Mouse (Mus musculus) megakaryocyte, adult 5-6 weeks (primary cell): ENCODE measurements around the gene Gon7. TPM values are rescaled to one million over a fixed set of nuclear protein-coding genes. Genes with fewer than 3 reads are reported as not detected.
A peak's percentile ranks its signal among the peaks of the same experiment; 100 is the strongest.

Source experiments
- ATAC-seq: 2 replicates; pipeline ENCODE4 v1.8.0; 2016; ENCODE audit warnings: mild to moderate bottlenecking, inconsistent platforms; ENCODE audit not compliant: poor library complexity, severe bottlenecking
- total RNA-seq, 2 experiments: library from RNA; stranded (forward) in 1 of 2; stranded (reverse) in 1 of 2; fragments of 153-499, 151-499 nt in 1 of 2; fragments of 221-1000, 200-1000 nt in 1 of 2; gene quantifications; 2 replicates each; pipeline versions ENCODE4 v1.2.3 to v1.2.4; 2015 to 2017

Gene Gon7
- total RNA-seq, 2 experiments from 2014 or later: 14.0 to 26.1 TPM

DNA sequence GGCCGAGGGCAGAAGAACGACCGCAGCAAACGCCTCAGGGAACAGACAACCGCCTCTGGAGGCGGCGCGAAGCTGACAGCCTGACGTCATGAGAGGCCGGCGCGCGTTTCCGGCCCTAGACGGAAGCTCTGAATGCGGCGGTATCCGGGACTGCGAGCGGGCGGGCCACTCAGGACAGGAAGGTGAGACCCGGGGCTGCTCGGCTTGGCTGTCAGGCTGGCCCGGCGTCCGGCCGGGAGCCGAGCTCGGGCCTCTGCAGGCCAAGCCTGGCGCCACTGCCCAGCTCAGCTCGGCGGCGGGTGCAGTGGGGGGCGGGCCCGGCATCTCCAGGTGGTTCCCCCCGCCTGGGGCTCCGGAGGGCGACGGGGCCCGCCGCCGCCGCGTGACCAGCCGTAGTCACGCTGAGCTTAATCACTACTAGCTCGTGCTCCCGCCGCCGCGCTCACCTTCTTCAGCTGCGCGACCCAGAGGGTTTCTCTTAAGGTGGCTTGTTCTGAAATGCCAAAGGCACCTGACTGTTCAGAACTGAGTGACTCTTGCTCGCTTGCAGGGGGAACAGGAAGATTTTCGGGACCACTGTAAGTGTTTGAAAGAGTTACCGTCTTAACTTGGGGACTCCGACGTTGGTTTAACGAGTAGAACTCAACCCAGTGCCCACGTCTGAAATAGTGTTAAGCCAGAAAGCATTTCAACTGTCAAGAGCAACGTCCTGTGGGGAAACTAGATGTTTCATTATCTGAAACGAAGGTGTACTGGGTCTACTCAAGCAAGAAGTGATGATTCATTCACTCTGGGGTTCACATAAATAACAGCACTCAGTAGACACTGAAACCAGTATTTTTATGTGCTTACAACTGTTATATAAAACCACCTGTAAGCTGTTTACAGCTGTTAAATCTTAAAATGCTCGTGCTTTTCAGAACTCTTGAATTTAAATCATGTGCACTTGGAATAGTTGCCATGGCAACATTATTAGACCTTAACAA, 13.7 kb downstream of the Gon7 start, which contains the start of the genes Moap1 and Tmem251:
Gene Moap1, minus strand, starts transcription at position 73 of the 986 bp plus-strand sequence.
Gene Tmem251, plus strand, starts transcription at position 174 of the 986 bp plus-strand sequence.
- ATAC-seq: peak; percentile 82

DNA sequence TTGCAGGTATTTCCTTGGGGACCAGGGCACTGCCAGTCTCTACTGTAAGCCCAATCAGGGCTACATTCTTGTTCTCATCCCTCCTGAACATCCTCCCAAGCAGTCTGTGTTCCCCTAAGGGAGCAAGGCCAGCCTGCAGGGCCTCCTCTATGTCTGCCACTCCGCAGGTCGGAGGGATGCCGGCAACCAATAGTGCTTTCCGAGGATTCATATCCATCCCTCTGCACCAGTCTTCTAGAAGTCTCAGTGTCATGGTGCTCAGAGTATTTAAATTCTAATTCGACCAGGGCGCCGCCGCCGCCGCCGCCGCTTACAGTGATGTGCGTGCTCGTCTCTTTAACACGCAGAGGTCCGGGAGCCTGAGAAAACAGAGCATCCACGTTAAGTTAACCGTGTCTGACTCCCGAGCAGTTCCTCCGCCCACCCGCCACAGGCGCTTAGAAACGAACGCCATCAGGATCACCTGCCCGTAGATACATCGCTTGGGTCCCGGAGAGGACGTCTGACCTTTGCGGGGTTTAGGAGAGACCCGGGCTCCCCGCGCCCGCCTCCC, 14.5 kb downstream of the Gon7 start:
- ATAC-seq: no peak

DNA sequence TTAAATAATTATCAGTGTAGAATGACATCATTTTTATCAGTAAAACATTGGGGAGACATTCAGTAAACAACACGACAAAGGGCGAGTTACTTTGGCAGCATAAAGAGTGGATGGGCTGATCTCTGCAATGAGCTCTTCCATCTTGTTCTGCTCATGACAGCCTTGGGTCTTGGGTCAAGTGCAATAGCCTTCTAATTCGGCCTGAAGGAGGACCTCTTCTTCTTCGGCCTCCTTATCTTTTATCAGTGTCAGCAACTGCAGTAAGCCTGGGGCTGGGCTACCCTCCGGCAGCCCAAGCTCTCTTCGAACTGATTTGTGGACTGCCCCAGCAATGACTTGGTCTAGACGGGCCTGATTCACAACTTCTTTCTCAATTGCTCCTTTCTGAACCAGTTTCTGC, 15.5 kb downstream of the Gon7 start:
- ATAC-seq: no peak

DNA sequence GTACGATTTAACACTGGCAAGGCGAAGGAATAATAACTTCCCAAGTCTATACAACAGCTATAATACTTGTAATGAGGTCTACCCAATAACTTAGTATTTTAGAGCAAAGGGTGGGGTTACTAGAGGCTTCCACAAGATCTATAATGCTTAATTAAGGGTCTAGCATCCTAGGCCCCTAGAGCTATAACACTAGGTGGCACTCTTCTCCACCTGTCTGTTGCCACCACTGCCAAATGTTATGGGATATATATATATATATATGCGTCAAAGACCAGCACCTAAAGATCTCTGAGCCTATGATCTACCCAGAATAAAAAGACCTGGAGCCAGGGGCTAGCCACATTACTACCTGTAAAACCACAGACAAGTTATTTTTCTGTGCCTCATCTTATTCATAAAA, 17.3 kb downstream of the Gon7 start:
- no peak for ATAC-seq

DNA sequence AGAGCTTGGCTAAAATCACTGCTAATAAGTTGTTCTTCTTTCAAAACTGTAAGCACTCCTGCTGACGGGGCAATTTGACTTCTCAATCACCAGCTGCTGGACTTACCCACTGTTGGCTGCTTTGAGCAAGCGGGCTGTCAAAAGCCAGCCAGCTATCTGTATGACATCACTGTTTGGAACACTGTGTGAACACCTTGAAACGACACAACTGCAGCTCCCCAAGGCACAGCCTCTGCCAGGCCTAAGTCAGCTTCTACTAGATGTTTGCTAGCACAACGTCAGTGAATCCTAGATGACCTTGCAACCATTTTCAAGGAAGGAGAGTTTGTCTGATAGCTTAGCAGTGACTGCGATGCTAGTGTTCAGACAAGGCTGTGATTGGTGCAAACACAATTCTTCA, 18.5 kb downstream of the Gon7 start:
- no peak for ATAC-seq

DNA sequence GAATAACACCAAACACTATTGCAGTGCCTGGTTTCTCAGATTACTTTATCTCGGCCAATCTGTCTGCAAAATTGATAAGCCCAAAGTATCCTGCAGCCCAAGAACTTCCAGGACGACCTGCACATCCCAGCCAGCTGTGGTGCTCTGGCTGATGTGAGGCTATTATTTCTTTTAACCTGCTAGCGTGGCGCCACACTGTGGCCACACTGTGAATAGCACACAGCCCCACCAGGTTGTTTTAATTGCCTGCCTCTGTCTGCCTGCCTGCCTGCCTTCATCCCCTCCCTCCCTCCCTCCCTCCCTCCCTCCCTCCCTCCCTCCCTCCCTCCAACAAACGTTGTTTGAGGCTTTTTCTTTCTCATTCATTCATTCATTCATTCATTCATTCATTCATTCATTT, 24.2 kb downstream of the Gon7 start:
- peak; percentile 81 for ATAC-seq

DNA sequence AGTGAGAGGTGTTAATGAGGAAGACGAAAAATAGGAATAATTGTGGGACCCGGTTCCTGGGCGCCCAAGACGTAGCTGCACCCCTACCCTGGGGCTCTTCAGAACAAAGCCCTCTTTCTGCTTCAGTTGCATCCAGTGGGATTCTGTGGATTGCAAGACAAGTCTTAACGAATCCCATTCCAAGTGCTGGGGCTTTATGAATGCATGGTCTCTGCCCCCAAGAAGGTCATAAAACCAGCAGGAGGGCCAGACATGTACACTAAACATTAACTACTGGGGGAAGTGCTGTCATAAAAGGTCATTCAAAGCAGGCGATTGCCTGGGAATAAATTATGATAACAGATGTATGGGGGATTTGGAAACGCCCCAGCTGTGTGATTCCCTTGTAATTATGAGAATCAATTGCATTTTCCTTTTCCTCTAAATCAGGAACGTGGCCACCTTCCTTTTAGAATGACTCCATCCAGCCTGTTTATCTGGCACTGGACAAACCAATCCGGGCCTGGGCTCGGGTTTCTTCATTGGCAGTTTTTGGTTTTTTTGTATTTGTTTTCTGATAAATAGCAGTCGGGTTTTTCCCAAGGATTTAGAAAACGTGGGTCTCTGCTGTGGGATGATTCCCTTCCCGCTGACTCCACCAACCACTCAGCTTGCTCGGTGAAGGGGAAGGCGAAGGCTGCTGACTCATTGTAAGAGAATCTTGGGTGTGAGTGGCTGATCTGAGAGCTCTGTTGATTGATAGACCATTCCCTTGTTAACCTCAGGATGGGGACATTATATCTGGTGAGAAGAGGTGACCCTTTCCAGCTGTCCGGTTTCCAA, 26.6 kb downstream of the Gon7 start:
- no peak for ATAC-seq

DNA sequence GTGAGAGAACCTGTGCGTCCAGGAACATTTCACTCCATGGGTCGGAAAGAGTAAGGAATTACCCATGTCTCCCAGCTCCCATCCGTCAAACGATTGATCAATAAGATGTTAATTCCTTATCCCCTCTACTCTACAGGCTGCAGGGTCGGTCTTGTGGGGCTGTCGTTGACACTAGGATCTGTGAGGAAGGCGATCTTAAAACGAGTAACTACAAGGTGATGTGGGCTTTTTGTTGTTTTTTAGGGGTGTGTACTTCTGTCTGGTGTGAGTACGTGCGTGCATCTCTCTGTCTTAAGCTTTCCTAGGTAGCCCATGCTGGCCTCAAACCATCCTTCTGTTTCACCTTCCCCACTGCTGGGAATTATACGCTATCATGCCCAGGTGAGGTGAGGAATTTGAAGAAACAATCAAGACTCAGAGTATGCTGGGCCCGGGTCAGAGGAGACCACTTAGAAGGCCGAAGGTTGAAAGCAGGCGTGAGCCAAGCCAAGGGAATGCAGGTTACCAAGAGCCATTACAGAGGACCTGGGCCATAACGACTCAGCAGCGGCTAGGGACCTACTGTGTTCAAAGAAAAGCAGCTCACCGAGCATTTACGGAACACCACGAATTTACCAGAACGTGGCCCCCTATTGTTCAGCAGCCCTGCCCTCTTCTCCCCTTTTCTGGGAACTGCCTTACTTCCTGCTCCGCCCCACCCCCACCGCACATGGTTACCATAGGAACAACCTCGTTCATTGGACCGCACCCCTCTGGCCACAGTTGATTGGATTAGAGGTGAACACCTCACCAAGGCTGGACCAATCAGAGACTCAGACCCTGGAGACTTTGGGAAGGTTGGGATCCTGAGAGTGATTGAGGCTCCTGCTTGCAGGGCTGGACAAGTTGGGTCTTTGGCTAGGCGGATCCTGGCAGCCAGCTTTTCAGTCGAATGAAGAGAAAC, 27.5 kb downstream of the Gon7 start:
- peak; percentile 83 for ATAC-seq

DNA sequence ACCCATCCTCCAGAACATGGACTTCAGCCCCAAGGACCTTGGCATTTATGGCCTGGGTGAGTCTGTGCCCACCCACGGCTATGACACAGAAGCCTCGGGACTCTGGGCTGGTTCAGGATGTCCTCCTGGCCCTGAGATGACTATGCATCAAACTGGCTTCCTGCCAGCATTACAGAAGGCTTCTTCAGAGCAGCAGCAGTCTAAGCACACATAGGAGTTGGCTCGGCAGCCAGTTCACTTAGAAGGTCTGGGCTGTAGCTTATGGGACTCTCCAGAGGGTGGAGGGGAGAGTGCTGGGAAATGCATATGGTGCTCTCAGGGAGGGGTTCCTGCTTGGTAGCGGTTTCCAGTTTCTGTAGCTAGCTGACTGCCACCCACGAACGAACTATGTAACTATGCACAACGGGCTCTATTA, 31.8 kb downstream of the Gon7 start:
- ATAC-seq: no peak

DNA sequence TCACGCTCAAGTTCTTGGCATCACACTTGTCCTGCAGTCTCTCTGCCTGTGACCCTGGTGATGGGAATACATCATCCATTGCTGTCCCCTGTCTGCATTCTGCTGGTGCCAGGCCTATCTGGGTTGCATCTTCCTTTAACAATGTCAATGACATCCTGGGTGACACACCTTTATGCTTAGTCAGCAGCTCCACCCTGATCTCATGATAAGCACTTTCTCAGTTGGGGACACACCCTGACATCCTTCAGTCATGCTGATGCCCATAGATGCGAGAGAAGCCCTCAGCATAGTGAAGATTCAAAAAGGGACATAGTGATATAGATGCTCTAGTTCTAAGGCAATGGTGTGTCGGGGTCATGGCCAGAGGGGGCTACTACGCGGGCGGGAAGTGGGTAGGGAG, 32.5 kb downstream of the Gon7 start:
- no peak for ATAC-seq

DNA sequence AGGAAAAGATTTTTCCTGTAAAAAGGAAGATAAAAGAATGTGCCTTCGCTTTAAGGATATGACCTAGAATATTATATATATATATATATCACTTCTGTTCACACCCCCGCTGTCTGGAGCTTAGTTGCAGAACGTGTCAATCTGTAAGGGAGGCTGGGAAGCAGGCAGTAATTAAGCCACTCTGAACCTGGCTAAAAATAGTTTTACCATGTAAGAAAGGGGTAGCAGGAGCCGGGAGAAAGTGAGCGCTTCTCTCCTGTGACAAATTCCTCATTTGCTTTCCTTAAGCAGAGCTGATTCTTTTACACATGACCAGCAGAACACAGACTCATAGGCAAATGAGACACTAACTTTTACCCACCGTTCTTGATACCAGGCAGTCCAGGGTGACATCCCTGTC, 33.7 kb downstream of the Gon7 start:
- ATAC-seq: no peak

DNA sequence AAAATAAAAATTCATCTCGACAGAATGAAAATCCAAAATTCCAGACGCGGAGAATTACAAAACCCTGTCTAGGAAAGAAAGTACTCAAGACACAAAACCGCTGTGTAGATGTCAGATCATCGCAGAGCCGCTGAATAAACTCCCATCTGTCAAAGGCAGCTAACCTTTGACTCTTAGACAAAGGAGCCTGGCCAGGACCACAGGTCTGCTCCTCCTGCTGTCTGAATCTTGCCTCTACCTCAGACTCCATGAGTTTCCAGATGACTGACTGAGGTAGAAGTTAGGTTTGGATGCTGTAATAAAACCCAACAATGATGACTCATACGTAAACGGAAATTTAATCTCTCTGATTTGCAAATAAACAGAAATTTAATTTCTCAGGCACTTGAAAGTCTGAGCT, 34.6 kb downstream of the Gon7 start:
- no peak for ATAC-seq

DNA sequence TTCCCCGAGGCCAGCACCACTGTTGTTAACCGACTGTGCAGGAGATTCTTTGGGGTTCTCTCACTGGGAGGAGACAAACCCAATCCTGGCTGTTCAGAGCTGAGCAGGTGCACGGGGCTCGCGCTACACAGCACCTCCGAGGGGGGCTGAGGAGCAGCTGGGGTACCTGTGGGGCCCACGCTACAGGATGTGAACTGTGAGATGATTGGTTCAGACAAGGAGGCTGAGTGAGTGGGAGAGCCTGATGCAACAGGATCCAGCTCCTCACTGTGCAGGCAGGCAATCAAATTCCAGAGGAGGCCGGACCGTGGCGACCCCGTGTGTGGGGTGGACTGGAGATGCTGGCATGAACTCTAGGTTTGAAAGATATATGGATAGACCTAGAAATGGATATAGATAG, 35.2 kb downstream of the Gon7 start:
- ATAC-seq: no peak

DNA sequence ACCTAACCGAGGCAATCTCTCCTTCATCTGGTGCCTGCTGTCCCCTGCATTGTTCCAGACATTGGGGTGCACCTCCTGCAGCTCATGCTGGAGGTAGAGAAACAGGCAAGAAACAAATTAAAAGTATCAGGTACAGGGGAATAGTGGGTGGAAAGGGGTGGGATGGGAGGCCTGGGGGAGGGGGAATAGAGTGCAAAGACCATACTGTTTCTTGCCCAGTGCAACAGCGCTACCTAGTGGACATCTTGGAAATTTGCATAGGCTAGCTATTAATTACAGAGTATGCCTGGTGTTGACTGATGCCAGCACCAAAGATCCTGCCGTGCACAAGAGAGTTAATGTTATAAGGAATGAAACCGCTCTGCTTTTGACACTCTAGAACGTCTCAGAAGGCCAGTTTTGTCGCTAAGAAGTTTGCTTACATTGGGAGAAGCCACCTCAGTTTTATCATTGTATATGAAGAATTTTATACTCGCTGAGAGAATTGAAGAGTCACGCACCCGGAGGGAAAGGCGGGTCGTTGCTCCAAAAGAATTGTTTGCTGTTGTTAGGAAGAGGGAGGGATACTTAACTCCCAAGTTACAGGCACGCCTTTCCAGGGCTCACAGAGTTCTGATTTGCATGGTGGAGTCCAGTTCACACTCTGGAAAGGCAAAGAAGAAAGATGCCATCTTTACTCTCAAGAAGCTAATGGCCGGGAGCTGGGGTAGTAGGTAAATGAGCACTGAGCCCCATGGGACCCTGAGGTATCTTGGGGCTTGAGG, 37.9 kb downstream of the Gon7 start:
- ATAC-seq: peak; percentile 86

DNA sequence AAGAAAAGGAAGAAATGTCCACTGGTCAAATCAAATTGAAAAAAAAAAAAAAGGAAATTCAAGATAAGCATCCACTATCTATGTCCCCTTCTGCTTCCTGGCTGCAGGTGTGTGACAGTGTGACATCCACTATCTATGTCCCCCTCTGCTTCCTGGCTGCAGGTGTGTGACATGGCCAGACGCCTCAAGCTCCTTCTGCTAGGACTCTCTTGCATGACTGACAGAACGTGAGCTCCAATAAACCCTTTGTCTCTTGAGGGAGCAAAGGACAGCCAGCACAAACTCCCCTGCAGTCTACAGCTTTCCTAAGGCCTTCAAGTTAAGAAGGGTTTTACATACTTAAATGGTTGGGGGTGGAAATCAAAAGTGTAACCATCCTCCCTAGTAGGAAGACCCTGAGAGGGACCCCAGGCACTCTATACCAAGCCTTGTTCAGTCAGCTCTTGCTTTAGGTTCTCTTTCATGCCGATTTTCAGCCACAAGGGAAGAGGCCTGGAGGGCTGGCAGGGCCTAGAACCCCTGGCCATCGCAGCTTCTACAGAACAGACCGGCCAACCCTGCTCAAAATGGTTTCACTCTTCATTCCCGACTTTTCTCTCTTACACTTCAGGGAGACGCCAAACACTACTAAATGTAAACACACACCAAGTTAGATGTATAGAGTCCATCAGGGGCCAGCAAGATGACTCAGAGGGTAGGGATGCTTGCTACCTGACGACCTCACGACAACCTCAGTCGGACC, 42.8 kb downstream of the Gon7 start:
- ATAC-seq: no peak

DNA sequence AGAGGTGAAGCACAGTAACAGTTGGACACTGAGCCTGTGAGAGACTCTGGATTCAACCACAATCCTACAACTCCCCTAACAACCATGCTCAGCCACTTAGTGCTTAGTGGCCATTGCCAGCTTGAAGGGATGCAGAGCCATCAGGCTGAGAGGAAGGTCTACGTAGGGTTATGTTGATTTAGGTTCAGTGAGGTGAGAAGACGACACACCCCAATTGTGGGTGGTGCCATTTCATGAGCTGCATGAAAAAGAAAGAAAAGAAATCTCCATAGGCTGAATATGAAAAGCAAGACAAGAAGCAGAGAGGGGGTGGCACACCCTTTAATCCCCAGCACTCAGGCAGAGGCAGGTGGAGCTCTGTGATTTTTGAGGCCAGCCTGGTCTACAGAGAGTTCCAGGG, 43.5 kb downstream of the Gon7 start:
- no peak for ATAC-seq

DNA sequence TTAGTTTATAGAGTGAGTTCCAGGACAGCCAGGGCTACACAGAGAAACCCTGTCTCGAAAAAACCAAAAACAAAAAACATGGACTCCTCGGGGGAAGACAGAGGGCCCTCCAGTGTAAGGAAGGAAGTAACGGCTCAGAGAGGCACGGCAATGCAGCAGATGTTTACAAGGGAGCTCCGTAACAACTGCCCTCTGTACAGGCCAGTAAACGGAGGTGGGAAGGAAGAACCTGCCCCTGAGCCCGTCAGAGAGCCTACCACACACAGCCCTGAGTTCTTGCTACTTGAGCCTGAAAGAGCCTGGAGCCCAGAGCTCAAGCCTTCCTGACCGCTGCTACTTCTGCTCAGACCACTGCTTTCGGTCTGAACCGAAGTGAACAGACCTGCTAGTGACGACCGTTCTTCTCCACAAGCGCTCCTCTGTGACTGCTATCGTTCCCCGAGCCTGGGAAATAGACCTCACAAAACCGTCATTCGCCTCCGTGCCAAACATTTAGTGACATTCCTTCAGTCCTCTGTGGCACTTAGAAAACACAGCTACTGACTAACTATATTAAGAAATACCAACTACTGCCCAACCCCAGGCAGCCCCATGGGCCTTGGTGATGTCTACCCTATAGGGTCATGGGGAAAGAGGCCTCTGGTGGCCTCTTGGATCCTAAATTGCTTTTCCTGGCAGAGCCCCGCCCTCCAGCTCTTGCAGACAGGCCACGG, 44.3 kb downstream of the Gon7 start:
- ATAC-seq: peak; percentile 68

DNA sequence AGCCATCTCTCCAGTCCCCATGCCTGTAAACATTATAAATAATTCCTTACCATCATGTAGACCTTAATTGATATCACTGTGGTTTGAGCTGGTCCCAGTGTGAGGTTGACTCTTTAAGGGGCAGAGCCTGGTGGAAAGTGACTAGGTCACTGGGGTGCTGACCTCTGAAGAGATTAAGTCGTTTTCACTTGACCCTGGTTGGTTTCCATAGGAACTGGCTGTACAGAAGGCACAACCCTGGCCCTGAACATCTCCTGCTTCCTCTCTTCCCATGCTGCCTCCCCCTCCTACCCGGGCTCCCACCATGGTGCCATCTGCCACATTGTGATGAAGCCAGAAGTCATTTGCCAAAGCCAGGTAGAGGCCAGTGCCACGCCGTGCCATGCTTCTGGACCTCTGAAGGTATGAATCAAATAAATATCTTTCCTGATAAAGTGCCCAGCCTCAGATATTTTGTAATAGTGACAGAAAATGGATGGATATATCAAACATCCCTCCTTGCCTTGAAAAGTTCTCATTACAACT, 46.7 kb downstream of the Gon7 start:
- ATAC-seq: no peak
